Mouse (Mus musculus) E14TG2a.4 (cell line): ENCODE measurements around the gene Rab31.

Experiments used
- CTCF ChIP-seq: conservative IDR thresholded peaks from 2 replicates; pipeline ENCODE4 v1.5.1; 2014; ENCODE audit warnings: low read length
- NANOG ChIP-seq: IDR thresholded peaks from 2 replicates; pipeline ENCODE4 v1.6.1; 2014; ENCODE audit warnings: borderline replicate concordance, low read length, mixed read lengths

DNA sequence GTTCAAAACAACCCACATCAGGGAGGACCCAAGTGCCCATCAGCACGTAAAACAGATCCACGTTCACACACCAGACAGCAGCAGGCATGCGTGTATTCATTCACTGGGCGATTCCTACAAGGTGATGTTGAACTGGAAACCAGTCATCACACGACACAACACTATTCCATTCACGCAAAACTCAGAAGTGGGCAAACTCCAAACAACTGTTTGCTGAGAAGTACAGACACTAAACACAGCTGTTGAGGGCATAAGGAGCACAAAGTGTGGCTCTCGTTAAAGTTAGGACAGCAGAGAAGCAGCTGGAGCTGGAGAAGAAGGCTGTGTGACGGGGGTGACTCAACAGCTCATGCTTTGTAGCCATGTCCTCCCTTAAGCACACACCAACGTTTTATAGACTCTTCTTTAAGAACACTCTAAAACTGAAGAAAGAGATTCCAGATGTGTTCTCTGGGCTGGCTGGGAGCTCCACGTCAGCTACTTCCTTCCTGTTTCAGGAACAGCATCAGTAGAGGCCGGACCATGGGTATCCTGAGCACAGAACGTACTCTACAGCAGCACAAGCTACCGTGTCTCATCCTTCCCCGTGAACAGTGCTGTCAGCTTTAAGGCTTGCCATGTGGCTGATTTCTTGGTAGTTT lies 92.6 kb downstream of the Rab31 start:
- TF ChIP-seq CTCF (no peak), NANOG (no peak)
